20 mouse cellular contexts compared by ENCODE assay signal in genomic region chr17:67731964-67732363, GRCm38 (mm10). TPM values are rescaled to one million over a fixed set of nuclear protein-coding genes. Genes with fewer than 3 reads are reported as not detected.
DNase-seq lines count a peak whose midpoint lies in the region.
"Had no signal": no experiment of that assay in that cellular context is flagged by ENCODE, and none has a peak within 500 bp of the region (broad histone marks: within the 10 kb centered on the region; RNA-seq: fewer than 3 reads in every experiment).

No protein-coding gene starts in this region.

- WGBS in midbrain, embryonic 10.5 days = 92% methylated on average over 11 of the region's 11 CpGs

- no peaks in the 10 kb centered on the region for H3K4me1 ChIP-seq in midbrain, embryonic 10.5 days
- H3K4me1 ChIP-seq: embryonic facial prominence, embryonic 15.5 days; hindbrain, embryonic 10.5 days had no signal

- no peaks in the 10 kb centered on the region for H3K9me3 ChIP-seq in midbrain, embryonic 10.5 days (replicated peaks)
- H3K9me3 ChIP-seq: embryonic facial prominence, embryonic 15.5 days; forebrain, embryonic 10.5 days; heart, embryonic 10.5 days; hindbrain, embryonic 10.5 days had no signal

- H3K27me3 ChIP-seq in midbrain, embryonic 10.5 days (ENCODE audit: low read depth, poor library complexity, severe bottlenecking) = no peaks in the 10 kb centered on the region
- H3K27me3 ChIP-seq: embryonic facial prominence, embryonic 15.5 days had no signal

- peaks cover 91% of the 10 kb centered on the region for H3K36me3 ChIP-seq in midbrain, embryonic 10.5 days
- H3K36me3 ChIP-seq: embryonic facial prominence, embryonic 15.5 days; heart, embryonic 10.5 days had no signal

- DNase-seq in adrenal gland, adult (ENCODE audit: inconsistent age in 2 of 2, low spot score in 1 of 2) = peak; percentile 13 to 71
- DNase-seq in adrenal gland, adult 18-20 months (ENCODE audit: low spot score in 2 of 2) = no peak
- peak; percentile 48 for DNase-seq in kidney, adult 9 months
- DNase-seq in kidney, postnatal 14 days = no peak
- peak; percentile 32 to 34 for DNase-seq in adrenal gland, postnatal 36 days
- DNase-seq in kidney, postnatal 36 days = peak; percentile 40 to 45
- DNase-seq in spleen, postnatal 14 days (ENCODE audit: low spot score in 2 of 2) = no peak
- DNase-seq in midbrain, embryonic 10.5 days (ENCODE audit: low spot score) = no peak
- DNase-seq: cerebellum, adult 11-12 months; cerebellum, postnatal 36 days; layer of hippocampus, postnatal 36 days; lung, adult 18-20 months; thymus, postnatal 4 days had no signal

- no peak overlapping the region for H3K4me3 ChIP-seq in midbrain, embryonic 10.5 days
- H3K4me3 ChIP-seq: embryonic facial prominence, embryonic 15.5 days; forebrain, embryonic 10.5 days; heart, embryonic 10.5 days; hindbrain, embryonic 10.5 days had no signal

- H3K27ac ChIP-seq in midbrain, embryonic 10.5 days (replicated peaks) = no peak overlapping the region
- H3K27ac ChIP-seq: embryonic facial prominence, embryonic 15.5 days; forebrain, embryonic 10.5 days; heart, embryonic 10.5 days; hindbrain, embryonic 10.5 days had no signal

RNA-seq across cellular contexts. Expression of gene Lama1, which starts 34.9 kb away (rescaled TPM):
- total RNA-seq in adrenal gland, adult 18-20 months (2021) = 10 to 100 TPM; 11.9 to 15.1 TPM
- 10 to 100 TPM; 10.1 to 15.7 TPM for total RNA-seq in adrenal gland, postnatal 36 days (2021)
- 24.1 and 31.2 TPM in 2 replicates for polyA plus RNA-seq in midbrain, embryonic 10.5 days (2016; fragmentation: Nextera tagmentation; extraction: Ambion mirVana)
- total RNA-seq: megakaryocyte-erythroid progenitor cell, adult 5-6 weeks; neutrophil, adult 5-6 weeks had no signal
- polyA plus RNA-seq: activated CD4-positive, CD25-positive, alpha-beta regulatory T cell, adult 4 months had no signal

Comparison
In these comparisons a context has a peak if more than half of its experiments do, and no peak if none do; other contexts are left out.
1. DNase-seq: peak in adrenal gland, adult (2 of 2), kidney, adult 9 months (single experiment), adrenal gland, postnatal 36 days (2 of 2) and kidney, postnatal 36 days (2 of 2); none in adrenal gland, adult 18-20 months (0 of 2), kidney, postnatal 14 days (single experiment), spleen, postnatal 14 days (0 of 2) and midbrain, embryonic 10.5 days (single experiment).